Mouse (Mus musculus) forebrain, embryonic 10.5 days (tissue): ENCODE measurements around the gene 4931440F15Rik. TPM values are rescaled to one million over a fixed set of nuclear protein-coding genes. Genes with fewer than 3 reads are reported as not detected.

Source experiments
- polyA plus RNA-seq: library from polyadenylated mRNA; unstranded; fragments of >200 nt; fragmentation: Nextera tagmentation; extraction: Ambion mirVana; gene quantifications from 2 replicates; pipeline ENCODE4 v1.2.1, GENCODE M21; 2016

4931440F15Rik gene
- polyA plus RNA-seq, 1 experiment from 2014 or later: not detected

Other genes starting within 250 kb of the 4931440F15Rik start
- 58.6 and 63.4 TPM in 2 replicates for gene Rtn4, start 132.7 kb downstream of the 4931440F15Rik start, polyA plus RNA-seq
- 0.55 and 0.92 TPM in 2 replicates for gene Eml6, start 200.4 kb upstream of the 4931440F15Rik start, polyA plus RNA-seq